Mouse (Mus musculus) neural tube, embryonic 15.5 days (tissue): Measurements from ENCODE around the gene Apoa4. TPM values are rescaled to one million over a fixed set of nuclear protein-coding genes. Genes with fewer than 3 reads are reported as not detected.

ENCODE experiments used
- ATAC-seq: fragments of 200-750 bp; cut with Nextera tagmentation; 2 replicates; pipeline ENCODE4 v1.8.0; 2017; ENCODE audit warnings: mild to moderate bottlenecking, moderate TSS enrichment, moderate library complexity; ENCODE audit not compliant: low FRiP score
- H3K27ac ChIP-seq: fragments of 300-500 bp; sonication (generic); replicated peaks from 2 replicates; pipeline ENCODE4 v1.5.1; 2015; ENCODE audit warnings: mild to moderate bottlenecking, inconsistent platforms
- H3K27me3 ChIP-seq: fragments of 300-500 bp; sonication (generic); replicated peaks from 2 replicates; pipeline ENCODE4 v1.6.1; 2015; ENCODE audit warnings: inconsistent platforms
- H3K36me3 ChIP-seq: fragments of 300-500 bp; sonication (generic); 2 replicates; pipeline ENCODE4 v1.6.1; 2015; ENCODE audit warnings: inconsistent platforms
- H3K4me1 ChIP-seq: fragments of 300-500 bp; sonication (generic); 2 replicates; pipeline ENCODE4 v1.6.1; 2015; ENCODE audit warnings: inconsistent platforms
- H3K4me2 ChIP-seq: fragments of 300-500 bp; sonication (generic); 2 replicates; pipeline ENCODE4 v1.6.1; 2015; ENCODE audit warnings: inconsistent platforms, mild to moderate bottlenecking, moderate library complexity
- H3K4me3 ChIP-seq: fragments of 300-500 bp; sonication (generic); replicated peaks from 2 replicates; pipeline ENCODE4 v1.5.1; 2015; ENCODE audit warnings: mild to moderate bottlenecking, inconsistent platforms
- H3K9ac ChIP-seq: fragments of 300-500 bp; sonication (generic); replicated peaks from 2 replicates; pipeline ENCODE4 v1.6.1; 2015; ENCODE audit warnings: mild to moderate bottlenecking, inconsistent platforms
- H3K9me3 ChIP-seq: fragments of 300-500 bp; sonication (generic); replicated peaks from 2 replicates; pipeline ENCODE4 v1.6.1; 2016; ENCODE audit warnings: inconsistent platforms
- WGBS: fragments of 180-500 bp; shearing (Covaris S2); methylation state at CpG from one replicate; pipeline ENCODE4 v1.1.7; 2015; ENCODE audit warnings: mixed read lengths; 5-methylcytosine and 5-hydroxymethylcytosine counted together
- polyA plus RNA-seq: library from polyadenylated mRNA; unstranded; fragments of >200 nt; fragmentation: Nextera tagmentation; extraction: Ambion mirVana; gene quantifications from 2 replicates; pipeline ENCODE4 v1.2.1, GENCODE M21; 2015

Gene Apoa4
- polyA plus RNA-seq: 1.3 TPM in 1 of 2 replicates, not detected in the other

DNA sequence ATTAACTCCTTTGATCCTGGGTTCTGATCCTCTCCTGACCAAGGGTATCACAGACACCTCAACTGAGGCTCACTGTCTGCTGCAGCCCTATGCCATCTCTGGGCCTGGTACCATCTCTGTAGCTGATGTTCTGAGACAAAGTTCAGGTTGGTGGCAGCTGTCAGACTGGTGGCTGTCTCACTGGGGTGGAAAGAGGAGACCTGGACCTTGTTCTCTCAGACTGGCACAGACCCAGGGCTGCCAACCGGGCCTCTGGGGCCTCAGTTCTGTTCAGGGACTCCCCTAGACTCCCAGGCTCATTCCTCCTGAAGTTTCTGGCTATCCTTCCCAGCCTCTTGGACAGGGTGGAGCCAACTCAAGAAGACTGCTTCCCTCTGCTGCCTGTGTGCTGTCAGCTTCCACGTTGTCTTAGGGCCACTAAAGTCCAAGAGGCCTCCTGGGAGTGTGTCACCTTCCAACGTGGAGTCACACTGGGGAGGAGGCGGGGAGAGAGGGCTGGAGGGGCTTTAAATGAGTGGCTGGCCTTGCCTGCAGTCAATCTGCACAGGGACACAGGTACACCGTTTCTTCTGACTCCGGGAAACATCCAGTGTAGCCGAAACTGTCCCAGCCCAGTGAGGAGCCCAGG lies at the start of gene Apoa4:
TSS of gene Apoa4 (plus strand) at position 171 of the 628 bp plus-strand sequence.
- no peaks in the 10 kb centered on the region for H3K36me3 ChIP-seq
- no peak within 1 kb of the TSS for H3K9ac ChIP-seq
- H3K27me3 ChIP-seq: no peaks in the 10 kb centered on the region
- no peak for ATAC-seq
- H3K4me1 ChIP-seq: no peaks in the 10 kb centered on the region
- H3K27ac ChIP-seq: no peak within 1 kb of the TSS
- no peaks in the 10 kb centered on the region for H3K9me3 ChIP-seq
- WGBS: 72% methylated on average over 7 of the region's 7 CpGs
- H3K4me2 ChIP-seq: no peak within 1 kb of the TSS
- H3K4me3 ChIP-seq: no peak within 1 kb of the TSS

DNA sequence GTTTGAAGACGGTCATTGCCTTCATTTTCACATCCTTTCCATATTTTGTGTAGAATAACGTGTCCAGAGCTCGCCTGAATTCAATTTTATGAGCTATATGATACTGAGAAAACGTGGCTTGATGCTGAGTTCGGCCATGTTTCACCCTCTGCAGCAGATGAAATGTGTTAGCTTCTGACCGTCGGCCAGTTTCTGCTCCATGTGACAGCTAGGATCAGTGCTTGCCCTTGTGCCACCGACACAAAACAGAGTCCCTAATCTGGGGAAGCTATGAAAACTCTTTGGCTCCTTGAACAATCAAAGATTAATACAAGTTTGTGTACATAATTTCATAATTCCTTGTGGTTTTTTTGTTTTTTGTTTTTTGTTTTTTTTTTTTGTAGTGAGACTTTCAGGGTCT lies 49.3 kb upstream of the Apoa4 start:
- no peaks in the 10 kb centered on the region for H3K27me3 ChIP-seq
- ATAC-seq: no peak
- H3K9me3 ChIP-seq: no peaks in the 10 kb centered on the region
- no peak overlapping the region for H3K9ac ChIP-seq
- no peak overlapping the region for H3K4me2 ChIP-seq
- H3K4me3 ChIP-seq: no peak overlapping the region
- 79% methylated on average over 8 of the region's 8 CpGs for WGBS
- no peak overlapping the region for H3K27ac ChIP-seq
- H3K36me3 ChIP-seq: peaks cover 17% of the 10 kb centered on the region
- H3K4me1 ChIP-seq: no peaks in the 10 kb centered on the region

DNA sequence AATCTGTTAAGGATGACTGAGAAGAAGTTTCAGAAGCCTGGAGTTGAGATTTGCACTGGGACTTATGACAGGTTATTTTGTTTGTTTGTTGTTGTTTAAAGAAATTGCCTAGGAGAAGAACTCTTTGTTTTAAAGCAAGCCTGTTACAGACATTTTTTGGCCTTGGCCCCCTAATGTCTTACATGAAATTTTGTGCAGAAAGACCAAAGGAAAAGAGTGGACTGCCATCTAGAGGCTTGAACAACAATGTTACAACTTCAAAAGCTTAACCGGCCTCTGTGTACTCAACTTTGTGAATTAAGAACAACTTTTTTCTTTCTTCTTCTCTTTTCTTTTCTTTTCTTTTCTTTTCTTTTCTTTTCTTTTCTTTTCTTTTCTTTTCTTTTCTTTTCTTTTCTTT lies 48.9 kb upstream of the Apoa4 start:
- H3K27ac ChIP-seq: no peak overlapping the region
- no peaks in the 10 kb centered on the region for H3K4me1 ChIP-seq
- no peak overlapping the region for H3K9ac ChIP-seq
- no peak overlapping the region for H3K4me3 ChIP-seq
- no peak for ATAC-seq
- no peak overlapping the region for H3K4me2 ChIP-seq
- H3K27me3 ChIP-seq: no peaks in the 10 kb centered on the region
- peaks cover 19% of the 10 kb centered on the region for H3K36me3 ChIP-seq
- no peaks in the 10 kb centered on the region for H3K9me3 ChIP-seq
- 35% methylated on average over 1 of the region's 1 CpGs for WGBS

DNA sequence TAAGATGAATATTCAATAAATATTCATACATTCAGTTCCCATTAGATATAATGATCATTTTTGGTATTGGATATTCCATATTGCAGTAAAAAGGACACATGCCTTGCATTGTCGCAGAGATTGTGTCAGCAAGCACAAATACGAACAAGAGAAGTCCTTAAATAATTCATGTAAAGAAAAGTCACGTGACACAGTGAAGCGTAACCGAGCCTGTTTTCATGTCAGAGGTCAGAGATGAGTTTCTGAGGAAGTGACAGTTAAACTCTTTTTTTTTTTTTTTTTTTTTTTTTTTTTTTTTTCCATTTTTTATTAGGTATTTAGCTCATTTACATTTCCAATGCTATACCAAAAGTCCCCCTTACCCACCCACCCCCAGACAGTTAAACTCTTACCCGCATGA lies 47.9 kb upstream of the Apoa4 start:
- H3K27ac ChIP-seq: no peak overlapping the region
- no peaks in the 10 kb centered on the region for H3K9me3 ChIP-seq
- 86% methylated on average over 6 of the region's 6 CpGs for WGBS
- H3K9ac ChIP-seq: no peak overlapping the region
- H3K4me1 ChIP-seq: no peaks in the 10 kb centered on the region
- ATAC-seq: no peak
- H3K4me3 ChIP-seq: no peak overlapping the region
- H3K36me3 ChIP-seq: peaks cover 25% of the 10 kb centered on the region
- no peaks in the 10 kb centered on the region for H3K27me3 ChIP-seq
- H3K4me2 ChIP-seq: no peak overlapping the region

DNA sequence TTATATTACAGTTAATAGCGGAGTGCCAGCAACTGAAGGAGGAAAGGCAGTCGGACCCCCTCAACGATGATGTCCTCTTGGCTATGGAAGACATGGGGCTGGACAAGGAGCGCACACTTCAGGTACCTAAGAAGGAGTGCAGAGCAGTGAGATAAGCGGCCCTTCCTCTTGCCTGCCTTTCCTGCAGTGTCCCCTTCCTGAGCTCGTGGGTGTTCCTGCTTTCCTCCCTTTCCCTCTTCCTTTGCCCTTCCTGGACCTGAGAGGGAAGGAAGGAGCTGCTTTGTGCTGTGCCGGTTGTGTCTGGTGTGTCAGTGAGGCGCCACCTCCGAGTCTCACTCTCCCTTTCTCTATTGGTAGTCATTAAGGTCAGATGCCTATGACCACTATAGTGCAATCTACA lies 45.7 kb upstream of the Apoa4 start:
- no peak overlapping the region for H3K4me3 ChIP-seq
- no peaks in the 10 kb centered on the region for H3K27me3 ChIP-seq
- 81% methylated on average over 9 of the region's 9 CpGs for WGBS
- H3K4me2 ChIP-seq: no peak overlapping the region
- no peak for ATAC-seq
- no peak overlapping the region for H3K27ac ChIP-seq
- no peaks in the 10 kb centered on the region for H3K4me1 ChIP-seq
- H3K9me3 ChIP-seq: no peaks in the 10 kb centered on the region
- H3K9ac ChIP-seq: no peak overlapping the region
- peaks cover 44% of the 10 kb centered on the region for H3K36me3 ChIP-seq

DNA sequence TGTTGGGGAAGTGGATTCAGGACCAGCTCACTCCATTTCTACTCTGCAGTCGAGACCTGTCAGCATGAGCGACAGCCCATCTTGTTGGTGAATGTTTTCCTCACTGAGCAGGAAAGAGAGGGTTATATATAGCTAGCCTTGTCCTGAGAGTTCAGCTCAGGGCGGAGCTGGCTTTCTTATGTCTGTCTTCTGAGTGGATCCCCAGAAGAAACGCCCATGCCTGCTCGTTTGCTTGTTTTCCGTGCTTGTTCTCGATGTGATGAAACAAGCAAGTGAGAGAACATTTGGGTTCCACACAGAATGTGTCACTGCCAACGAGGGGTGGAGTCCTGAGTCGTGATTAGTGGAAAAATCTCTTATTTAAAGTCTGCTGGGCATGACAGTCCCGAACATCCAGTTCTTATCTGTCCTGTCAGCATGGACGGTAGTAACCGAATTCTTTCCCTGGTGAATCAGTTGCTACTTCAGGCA lies 43.8 kb upstream of the Apoa4 start:
- Histone ChIP-seq H3K4me3 (no peak overlapping the region), H3K27me3 (no peaks in the 10 kb centered on the region), H3K4me1 (no peaks in the 10 kb centered on the region), H3K27ac (no peak overlapping the region), H3K9ac (no peak overlapping the region), H3K36me3 (peaks cover 53% of the 10 kb centered on the region), H3K4me2 (no peak overlapping the region), H3K9me3 (no peaks in the 10 kb centered on the region)
- WGBS: 87% methylated on average over 12 of the region's 12 CpGs
- ATAC-seq: no peak

DNA sequence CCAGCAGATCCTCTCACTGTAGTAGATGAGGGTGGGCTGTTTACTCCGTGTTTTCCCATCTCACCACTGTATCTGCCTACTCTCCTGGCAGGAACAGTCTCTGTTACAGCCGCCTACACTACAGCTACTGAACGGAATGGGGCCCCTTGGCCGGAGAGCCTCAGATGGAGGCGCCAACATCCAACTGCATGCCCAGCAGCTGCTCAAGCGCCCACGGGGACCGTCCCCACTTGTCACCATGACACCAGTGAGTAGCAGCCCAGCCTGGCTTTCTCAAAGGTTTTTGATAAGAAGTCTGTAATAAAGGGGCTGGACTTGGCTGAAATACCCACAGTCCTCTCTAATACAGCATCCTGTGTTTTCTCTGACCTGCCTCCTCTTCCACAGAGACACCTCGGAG lies 42.0 kb upstream of the Apoa4 start:
- no peak overlapping the region for H3K9ac ChIP-seq
- no peaks in the 10 kb centered on the region for H3K9me3 ChIP-seq
- no peaks in the 10 kb centered on the region for H3K4me1 ChIP-seq
- ATAC-seq: no peak
- H3K4me2 ChIP-seq: no peak overlapping the region
- no peak overlapping the region for H3K4me3 ChIP-seq
- no peaks in the 10 kb centered on the region for H3K27me3 ChIP-seq
- H3K36me3 ChIP-seq: peaks cover 62% of the 10 kb centered on the region
- H3K27ac ChIP-seq: no peak overlapping the region
- 90% methylated on average over 9 of the region's 9 CpGs for WGBS

DNA sequence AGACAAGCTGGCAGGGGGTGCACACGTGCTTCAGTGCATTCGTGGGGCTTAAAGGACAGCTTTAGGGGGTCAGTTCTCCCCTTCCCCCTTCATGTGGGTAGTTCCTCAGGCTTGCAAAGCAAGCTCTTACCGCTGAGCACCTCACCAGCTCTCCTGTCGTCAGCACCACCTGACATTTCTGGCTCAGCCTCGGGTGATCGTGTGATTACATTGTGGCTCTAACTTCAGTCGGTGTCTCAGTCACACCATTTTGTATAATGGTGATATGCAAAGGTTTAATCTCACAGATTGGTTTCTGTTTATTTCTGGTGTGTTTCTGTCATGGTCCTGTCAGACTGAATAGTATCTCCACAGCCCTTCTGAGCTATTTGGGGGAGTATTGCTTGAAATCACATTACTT lies 41.6 kb upstream of the Apoa4 start:
- H3K4me3 ChIP-seq: no peak overlapping the region
- no peak overlapping the region for H3K9ac ChIP-seq
- ATAC-seq: no peak
- H3K9me3 ChIP-seq: no peaks in the 10 kb centered on the region
- no peak overlapping the region for H3K4me2 ChIP-seq
- WGBS: 86% methylated on average over 7 of the region's 7 CpGs
- H3K36me3 ChIP-seq: peaks cover 62% of the 10 kb centered on the region
- H3K4me1 ChIP-seq: no peaks in the 10 kb centered on the region
- H3K27ac ChIP-seq: no peak overlapping the region
- no peaks in the 10 kb centered on the region for H3K27me3 ChIP-seq

DNA sequence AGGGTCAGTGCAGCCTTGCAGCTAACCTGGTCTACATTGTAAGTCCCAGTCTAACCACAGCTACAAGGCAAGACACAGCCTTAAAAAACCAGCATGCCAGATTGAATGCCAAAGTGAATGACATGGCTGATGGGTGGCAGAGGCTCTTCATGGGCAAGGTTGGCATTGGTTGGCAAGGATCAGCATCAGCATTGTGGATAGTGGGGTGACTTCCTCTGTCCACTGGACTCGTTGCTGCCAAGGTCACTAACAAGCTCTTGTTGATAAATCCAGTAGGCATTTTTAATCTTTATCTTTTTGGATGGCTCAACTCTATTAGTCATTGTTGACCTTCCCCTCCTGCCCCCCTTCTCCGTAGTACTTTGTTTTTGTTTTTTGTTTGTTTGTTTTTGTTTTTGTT lies 40.9 kb upstream of the Apoa4 start:
- WGBS: 91% methylated on average over 2 of the region's 2 CpGs

DNA sequence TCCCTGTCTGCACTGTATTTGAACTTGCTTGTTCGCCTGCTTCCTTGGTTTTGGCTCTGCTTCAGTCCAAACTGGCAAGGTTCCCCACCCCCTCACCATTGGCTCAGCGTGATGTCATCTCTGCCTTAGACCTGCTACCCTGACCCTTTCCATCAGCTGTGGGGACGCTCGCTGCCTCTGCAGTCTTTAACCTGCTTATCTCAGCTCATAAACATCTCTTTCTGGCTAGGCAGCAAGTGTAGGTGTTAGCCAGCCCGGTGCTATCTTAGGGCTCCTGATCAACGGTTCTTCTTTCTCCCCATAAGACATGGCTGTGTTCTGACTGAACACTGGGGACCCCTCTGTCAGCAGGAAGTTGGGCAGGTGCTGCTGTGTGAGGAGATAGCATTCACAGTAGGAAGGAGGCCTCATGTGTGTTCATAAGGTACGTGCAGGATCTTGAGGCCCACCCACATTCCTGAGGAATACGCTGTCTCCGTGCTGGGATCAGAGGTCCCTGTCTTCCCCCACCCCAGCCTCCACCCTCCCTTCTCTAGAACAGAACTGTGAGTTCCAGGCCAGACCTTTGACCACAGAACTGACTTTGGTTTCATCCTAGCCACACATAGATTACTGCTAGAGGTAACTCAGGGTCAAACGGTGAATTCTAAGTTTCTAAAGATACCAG lies 33.5 kb upstream of the Apoa4 start:
- 87% methylated on average over 10 of the region's 10 CpGs for WGBS
- no peak overlapping the region for H3K27ac ChIP-seq
- peaks cover 81% of the 10 kb centered on the region for H3K36me3 ChIP-seq
- no peaks in the 10 kb centered on the region for H3K4me1 ChIP-seq
- H3K27me3 ChIP-seq: no peaks in the 10 kb centered on the region
- H3K4me2 ChIP-seq: no peak overlapping the region
- ATAC-seq: no peak
- H3K9ac ChIP-seq: no peak overlapping the region
- no peak overlapping the region for H3K4me3 ChIP-seq
- H3K9me3 ChIP-seq: no peaks in the 10 kb centered on the region

More for the DNA sequence above, 40.9 kb upstream of the Apoa4 start:
- H3K27ac ChIP-seq: no peak overlapping the region
- peaks cover 67% of the 10 kb centered on the region for H3K36me3 ChIP-seq
- H3K4me2 ChIP-seq: no peak overlapping the region
- H3K9ac ChIP-seq: no peak overlapping the region
- H3K27me3 ChIP-seq: no peaks in the 10 kb centered on the region
- no peaks in the 10 kb centered on the region for H3K9me3 ChIP-seq
- no peak overlapping the region for H3K4me3 ChIP-seq
- H3K4me1 ChIP-seq: no peaks in the 10 kb centered on the region
- ATAC-seq: no peak

DNA sequence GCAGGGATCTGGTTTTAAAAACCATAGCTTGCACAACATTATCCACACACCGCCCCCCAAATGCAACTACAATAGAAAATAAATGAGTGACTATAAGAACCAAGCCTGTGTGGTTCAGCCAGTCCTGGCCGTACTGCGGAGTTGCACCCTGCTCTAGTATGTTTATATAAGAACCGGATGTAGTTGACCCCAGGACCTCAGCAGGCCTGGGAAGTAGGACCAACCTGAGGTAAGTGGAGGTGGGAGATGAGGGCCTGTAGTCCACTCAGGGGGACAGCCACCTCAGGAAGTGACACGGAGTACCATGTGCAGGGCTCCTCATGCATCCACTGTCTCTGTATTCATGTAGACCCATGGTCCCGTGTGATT lies 33.0 kb upstream of the Apoa4 start:
- H3K9ac ChIP-seq: no peak overlapping the region
- H3K4me2 ChIP-seq: no peak overlapping the region
- peaks cover 81% of the 10 kb centered on the region for H3K36me3 ChIP-seq
- H3K9me3 ChIP-seq: no peaks in the 10 kb centered on the region
- WGBS: 91% methylated on average over 6 of the region's 6 CpGs
- no peaks in the 10 kb centered on the region for H3K27me3 ChIP-seq
- H3K27ac ChIP-seq: no peak overlapping the region
- no peak for ATAC-seq
- H3K4me1 ChIP-seq: no peaks in the 10 kb centered on the region
- no peak overlapping the region for H3K4me3 ChIP-seq

DNA sequence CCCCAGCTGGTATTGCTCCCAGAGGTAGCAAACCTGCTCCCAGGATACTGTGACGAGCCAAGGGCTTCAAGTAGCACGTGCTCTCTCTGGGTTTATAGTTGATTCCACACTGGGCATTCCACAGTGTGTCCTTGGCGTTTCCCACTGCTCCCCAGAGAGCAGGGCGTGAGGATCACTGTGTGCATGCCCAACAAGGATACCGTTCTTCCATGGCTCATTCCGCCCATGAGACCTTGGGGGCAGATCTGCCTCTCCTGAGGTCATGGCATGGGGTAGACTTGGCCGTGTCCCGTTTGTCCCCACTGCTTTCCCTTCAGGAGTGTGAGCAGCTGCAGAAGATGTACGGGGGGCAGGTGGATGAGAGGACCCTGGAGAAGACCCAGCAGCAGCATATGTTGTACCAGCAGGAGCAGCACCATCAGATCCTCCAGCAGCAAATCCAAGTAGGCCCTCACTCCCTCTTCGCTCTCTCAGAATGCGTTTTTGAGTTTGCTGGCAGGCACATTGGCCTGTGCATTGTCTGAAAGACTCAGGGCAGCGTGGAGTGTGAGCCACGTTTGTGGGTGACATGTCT lies 32.0 kb upstream of the Apoa4 start:
- peaks cover 87% of the 10 kb centered on the region for H3K36me3 ChIP-seq
- ATAC-seq: no peak
- 85% methylated on average over 13 of the region's 13 CpGs for WGBS
- H3K4me1 ChIP-seq: no peaks in the 10 kb centered on the region
- no peaks in the 10 kb centered on the region for H3K27me3 ChIP-seq
- no peaks in the 10 kb centered on the region for H3K9me3 ChIP-seq
- H3K9ac ChIP-seq: no peak overlapping the region
- H3K4me3 ChIP-seq: no peak overlapping the region
- H3K27ac ChIP-seq: no peak overlapping the region
- H3K4me2 ChIP-seq: no peak overlapping the region
